Mouse (Mus musculus) monocyte, adult 2 months (primary cell): ENCODE results near the gene Tppp3.

Experiments
- DNase-seq, 2 experiments: peaks; one replicate each; pipeline ENCODE4 v3.0.0; 2022; ENCODE audit warnings: low spot score in 2 of 2, low read depth in 1 of 2

Tppp3 gene

DNA sequence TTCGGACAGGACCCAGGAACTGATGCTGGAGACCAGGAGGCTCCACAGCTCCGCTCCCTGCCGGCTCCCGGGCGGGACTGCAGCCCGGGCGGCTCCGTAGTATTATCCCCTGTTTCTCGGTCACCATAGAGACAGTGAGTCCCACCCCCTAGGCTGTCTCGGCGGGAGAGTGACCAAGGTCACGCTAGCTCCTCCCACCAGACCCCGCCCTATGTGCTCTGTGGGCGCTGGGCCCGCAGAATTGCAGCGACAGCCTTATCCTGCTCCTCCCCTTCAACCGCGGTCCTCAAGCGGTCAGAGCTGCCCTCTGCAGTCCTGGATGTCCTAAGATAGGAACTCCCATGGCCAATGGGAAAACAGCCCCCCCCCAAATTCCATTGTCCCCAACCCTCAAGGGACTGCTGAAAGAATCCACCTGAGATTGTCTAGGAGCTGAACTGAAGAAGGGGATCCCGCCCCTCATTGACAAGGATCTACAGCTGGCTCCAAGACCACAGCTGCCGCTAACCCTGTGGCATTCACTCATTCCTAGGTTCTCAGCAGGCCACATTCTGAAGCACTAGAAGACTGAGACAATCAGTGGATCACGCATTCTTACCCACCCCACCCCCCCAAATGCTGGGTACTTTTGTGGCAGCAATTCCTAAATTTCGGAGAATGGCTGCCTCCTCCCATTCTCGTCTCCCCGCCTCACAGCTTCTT, at the start of gene Tppp3:
Gene Tppp3 (minus strand): TSS at position 213 of the 702 bp plus-strand sequence.
- DNase-seq = peak; percentile 89

DNA sequence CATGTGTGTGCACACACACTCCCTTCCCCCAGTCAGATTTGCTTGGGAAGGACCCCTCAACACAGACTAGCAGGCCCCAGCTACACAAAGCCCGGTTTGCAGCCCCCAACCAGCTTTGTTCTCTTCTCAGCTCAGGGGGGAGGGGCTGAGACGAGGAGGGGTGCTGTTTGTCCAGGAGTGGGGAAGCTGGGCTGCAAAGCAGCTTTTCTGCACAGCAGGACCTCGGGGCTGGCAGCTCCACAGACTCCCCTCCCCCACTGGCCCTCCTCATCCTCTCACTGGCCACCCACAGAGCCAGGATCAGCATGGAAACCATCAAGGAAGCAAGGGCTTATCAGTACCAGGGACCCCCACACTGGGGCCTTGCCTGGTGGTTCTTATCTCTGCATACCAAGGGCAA, 49.7 kb upstream of the Tppp3 start:
- no peak for DNase-seq

DNA sequence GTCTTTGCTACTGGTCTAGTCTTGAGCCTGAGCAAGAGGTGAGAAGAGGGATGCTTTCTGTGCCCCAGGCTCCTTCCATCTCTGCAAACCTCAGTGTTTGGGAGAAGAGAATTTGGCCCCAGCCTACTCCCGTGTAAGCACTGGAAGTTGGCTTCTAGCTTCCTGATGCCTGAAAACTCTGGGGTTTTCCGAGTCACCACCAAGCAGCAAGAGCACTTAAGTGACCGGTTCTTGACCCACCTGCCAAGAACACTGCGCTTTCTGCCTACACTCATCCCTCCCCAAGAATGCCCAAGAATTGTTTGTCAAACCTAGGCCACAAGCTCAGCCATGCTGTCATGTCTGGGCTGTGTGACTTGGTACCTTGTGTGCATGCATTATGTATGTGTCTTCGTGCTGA, 49.2 kb upstream of the Tppp3 start:
- DNase-seq = no peak

DNA sequence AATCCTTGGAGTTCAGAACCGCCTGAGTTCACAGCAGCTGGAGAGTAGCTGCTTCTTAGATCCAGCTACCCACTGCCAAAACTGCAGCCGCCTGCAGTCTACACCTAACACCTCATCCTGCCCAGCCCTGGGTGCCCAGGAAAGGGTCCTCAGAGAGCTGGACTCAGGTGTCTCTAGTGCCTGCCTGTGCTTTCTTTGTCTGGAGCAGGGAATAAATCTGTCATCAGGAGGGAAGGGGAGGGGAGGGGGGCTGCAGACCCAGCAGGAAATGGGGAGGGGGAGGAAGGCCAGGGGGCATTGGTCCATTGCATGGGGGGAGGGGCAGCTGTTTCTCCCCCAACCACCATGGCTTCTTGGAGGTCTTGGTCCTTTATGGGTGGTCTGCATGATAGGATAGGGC, 48.3 kb upstream of the Tppp3 start:
- no peak for DNase-seq

DNA sequence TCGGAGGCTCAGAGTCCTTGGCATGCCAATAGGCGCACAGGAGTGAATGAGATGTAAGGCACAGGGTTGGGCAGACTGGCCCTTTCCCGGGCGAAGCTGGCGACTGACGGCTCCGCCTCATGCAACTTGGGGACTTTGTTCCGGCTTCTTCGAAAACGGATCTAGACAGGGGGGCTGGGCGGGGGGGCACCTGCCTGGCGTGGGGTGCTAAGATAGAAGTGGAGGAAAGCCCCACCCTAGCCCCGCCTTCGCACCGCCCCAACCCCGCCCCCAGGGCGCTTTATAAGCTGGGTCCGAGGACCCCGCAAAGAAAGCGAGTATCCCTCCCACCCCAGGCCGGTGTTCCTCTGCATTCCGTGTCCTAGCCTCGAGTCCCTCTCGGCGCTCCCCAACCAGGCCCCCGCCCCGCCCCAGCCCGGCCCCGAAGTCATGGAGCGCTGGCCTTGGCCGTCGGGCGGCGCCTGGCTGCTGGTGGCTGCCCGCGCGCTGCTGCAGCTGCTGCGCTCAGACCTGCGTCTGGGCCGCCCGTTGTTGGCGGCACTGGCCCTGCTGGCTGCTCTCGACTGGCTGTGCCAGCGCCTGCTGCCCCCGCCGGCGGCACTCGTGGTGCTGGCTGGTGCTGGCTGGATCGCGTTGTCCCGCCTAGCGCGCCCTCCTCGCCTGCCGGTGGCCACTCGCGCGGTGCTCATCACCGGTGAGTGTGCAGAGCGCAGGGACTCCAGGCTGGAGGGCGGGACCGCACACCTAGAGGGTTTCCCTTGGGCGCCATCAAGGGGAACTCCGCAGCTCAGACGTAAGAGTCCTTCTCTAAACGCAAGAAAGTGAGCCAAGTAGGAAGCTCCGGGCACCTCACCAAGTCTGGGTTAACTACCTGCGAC, 47.3 kb upstream of the Tppp3 start, which contains the start of gene Hsd11b2:
Gene Hsd11b2 (plus strand): TSS at position 320 of the 878 bp plus-strand sequence.
- peak in 1 of 2 experiments; percentile 31 for DNase-seq

DNA sequence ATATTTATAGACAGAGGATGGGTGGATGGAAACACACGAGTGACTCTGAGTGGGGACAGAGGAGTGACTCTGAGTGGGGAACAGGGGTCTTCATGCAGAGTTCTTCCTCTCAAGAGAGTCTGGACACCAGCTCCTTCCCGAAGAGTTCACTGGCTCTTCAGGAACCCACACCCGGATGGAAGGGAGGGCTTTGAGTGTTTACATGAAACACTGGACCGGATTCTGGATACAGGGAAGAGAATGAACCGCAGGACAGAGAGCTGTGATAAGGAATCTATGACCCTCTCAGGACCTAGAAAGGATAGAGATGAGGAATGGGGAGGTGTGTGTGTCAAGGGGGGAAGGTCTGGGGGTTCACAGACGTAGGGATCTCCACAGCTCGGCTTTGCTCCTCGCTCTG, 46.0 kb upstream of the Tppp3 start:
- no peak for DNase-seq

DNA sequence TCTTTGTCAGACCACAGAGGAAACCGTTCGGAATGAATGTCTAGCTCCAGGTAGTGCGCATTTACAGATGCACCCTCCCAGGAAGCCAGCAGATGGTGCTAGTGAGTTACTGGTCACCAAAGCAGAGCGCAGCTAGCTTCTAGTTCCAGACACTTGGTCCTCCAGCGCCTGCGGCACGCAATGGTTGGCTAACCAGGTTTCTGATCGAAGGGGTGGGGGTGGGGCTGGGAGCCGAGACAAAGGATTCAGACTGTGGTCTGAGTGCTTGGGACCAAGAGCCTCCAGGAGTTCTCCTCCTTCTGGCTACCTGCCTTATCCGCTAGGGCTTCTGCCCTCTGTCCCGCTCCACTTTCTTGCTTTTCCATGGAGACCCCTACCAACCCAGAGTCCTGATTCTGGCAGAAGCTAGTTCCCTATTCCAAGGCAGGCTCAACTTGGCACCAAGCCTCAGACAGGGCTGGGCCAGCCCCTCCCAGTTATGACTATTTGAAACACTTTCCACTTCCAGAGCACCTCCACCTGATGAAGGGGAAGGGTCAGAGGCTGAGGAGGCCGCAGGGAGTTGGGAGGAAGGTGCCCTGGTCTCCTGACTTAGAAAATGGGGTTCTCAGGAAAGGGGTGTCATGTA, 44.8 kb upstream of the Tppp3 start:
- DNase-seq = peak in 1 of 2 experiments; percentile 59

DNA sequence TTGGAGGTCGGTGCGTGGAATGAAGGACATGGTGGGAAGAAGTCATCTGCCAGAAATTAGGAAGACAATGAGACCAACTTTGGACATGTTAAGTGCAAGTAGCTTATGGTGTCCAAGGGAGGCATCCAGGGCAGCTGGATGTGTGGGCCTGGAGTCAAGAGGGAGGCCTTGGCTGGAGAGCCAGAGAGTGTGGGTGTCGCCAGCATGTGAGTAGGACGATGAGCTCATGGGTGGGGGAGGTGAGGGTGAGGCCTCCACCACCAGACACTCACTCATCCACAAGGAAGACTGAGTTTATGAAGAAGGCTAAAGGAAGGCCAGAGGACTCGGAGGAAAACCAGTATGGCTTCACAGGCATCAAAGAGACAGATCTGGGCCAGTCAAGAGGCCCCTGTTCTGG, 43.3 kb upstream of the Tppp3 start:
- DNase-seq = no peak

DNA sequence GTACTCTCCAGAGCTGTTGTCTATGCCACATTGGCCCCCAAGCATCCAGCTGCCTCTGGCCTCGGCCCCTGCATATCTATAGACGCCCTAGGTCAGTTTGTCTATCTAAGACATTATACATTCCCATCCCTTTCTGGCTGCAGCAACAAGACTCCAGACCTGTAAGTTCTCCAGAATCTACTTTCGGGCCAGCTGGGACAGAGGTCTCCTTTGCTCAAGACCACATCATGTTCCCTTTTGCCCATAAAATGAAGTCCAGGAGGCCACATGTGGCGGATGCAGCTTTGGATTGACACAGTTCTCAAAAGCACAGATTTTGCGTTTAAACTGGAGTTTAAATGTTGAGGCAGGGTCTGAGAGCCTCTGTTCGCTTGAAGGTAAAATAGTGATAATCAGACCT, 42.9 kb upstream of the Tppp3 start:
- no peak for DNase-seq

DNA sequence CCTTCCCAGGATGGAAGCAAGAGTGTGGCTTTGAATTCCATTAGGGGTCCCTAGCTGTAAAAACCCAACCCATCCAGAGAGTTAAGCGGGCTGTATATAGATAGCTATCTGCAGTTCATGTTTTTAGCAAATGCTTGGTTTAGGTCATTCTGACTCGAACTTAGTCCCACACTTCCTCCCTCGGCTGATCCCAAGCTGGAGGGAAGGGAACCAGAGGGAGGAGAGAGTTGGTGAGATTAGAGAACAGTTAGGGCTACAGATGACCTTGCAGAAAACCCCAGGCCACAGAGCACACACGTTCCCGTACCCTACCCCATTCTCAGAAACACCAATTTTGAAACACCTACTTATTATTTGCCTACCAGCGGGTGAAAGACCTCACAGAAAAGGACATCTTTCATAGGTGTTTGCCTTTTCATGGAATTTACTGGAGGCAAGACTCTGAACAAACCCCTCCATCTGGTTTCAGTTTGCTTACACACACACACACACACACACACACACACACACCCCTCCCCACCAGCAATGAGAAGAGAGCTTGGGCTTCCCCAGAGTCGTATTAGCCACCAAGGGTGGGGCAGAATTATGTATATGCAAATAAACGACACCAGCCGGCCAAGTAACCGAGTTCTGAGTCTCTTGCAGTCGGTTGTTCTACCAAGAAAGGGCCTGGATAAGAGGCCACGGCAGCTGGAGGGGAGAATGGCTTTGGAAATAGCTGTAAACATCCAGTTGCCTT, 38.8 kb upstream of the Tppp3 start:
- DNase-seq = no peak

DNA sequence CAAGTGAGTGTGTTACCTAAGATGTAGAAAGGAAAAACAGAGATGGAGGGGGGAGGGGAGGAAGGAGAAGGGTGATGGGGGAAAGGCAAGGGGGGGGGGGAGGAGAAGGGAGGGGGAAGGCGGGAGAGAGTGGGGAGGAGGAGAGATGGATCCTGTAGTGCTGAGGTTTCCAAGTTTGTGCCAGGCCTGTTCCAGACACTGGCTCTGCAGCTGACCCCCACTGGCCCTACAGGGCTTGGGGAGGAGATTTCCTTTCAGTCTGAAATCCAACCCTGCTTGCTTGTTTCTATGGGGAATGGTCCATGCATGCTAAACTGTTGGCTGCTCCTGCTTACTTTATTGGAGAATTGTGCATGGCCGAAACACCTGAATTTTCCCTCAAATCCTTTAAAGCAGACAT, 37.4 kb upstream of the Tppp3 start:
- no peak for DNase-seq

DNA sequence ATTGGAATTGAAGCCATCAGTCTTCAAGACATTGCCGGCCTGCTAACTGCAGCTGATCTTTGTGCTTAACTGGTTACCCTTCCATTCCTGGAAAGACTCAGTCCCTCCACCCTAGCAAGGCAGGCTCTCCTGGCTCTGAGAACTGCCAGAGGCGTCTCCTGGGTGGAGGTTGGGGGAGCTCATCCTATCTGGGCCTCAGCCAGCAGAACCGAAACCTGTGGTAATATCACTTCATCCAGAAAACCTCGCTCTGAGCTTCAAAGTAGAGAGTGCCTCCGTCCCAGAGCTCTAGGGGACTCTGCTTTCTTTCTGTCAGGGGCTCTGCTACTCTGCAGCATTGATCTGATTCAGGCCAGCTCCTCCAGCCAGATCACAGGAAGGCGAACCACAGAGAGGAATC, 35.7 kb upstream of the Tppp3 start:
- DNase-seq = no peak

DNA sequence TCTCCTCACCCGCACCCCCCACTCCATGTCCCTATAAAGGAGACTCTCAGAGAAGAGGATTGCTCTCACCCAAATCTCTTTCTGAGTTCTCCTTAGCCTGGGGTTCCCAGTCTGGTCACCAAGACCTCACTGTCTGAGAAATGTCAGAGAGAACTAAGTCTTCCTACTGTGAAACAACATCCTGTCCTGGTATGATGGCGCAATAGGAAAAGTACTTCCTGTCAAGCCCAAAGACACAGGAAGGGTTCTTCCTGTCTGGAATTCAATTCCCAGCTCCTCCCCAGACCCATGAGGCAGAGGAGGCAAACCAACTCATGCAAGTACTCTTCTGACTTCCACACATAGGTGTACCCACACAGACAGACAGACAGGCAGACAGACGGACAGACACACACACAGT, 33.3 kb upstream of the Tppp3 start:
- DNase-seq = no peak

DNA sequence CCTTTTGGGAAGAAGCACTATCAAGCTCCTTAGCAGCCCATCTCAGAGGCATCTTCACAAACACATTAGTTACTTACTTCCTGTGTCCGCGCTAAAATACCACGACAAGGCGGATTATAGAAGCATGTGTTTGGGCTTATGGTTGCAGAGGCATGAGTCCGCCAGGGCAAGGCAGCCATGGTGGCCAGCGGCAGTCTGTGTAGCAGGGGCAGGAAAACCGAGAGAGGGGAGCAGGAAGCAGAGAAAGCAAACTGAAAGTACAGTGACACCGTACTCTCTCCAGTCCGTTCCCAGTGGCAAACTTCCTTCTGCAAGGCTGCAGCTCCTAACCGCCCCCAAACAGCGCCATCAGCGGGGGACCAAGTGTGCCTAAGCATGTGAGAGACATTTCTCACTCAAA, 28.5 kb upstream of the Tppp3 start:
- DNase-seq = no peak

DNA sequence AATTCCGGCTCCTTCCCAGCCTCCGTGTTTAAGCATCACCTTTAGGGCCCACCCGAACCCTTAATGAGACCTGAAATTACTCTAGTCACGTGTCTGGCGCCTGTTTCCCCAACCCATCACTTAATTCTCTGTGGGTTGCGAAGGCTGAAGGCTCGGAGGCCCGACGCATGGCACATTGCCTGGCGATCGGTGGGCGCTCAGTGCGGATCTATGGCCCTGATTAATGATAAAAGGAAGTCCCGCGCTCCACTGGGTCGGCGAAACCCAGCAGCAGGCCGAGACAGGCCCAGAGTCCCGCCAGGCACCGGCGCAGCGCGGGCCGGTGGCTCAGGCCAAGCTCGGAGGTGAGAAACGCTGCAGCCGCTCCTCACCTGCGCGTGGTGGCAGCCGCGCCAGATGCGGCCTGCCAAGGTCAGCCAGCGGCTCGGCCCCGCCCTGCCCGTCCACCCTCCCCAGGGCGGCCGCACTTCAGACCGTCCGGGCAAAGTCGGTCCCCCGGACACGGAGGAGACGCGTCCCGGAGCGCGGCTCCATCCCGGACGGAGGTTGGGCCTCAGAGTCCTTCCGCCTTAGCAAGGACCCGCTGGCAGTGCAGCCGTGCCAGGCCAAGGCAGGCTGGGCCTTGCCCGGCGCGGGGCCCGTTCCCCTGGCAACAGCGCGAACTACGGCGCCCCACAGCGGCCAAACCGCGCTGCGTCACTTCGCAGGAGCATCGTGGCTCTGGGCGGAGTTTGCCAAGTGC, 25.3 kb upstream of the Tppp3 start, which contains the start of gene Zdhhc1:
Gene Zdhhc1 (minus strand): TSS at position 464 of the 742 bp plus-strand sequence.
- DNase-seq = peak; percentile 49 to 65

DNA sequence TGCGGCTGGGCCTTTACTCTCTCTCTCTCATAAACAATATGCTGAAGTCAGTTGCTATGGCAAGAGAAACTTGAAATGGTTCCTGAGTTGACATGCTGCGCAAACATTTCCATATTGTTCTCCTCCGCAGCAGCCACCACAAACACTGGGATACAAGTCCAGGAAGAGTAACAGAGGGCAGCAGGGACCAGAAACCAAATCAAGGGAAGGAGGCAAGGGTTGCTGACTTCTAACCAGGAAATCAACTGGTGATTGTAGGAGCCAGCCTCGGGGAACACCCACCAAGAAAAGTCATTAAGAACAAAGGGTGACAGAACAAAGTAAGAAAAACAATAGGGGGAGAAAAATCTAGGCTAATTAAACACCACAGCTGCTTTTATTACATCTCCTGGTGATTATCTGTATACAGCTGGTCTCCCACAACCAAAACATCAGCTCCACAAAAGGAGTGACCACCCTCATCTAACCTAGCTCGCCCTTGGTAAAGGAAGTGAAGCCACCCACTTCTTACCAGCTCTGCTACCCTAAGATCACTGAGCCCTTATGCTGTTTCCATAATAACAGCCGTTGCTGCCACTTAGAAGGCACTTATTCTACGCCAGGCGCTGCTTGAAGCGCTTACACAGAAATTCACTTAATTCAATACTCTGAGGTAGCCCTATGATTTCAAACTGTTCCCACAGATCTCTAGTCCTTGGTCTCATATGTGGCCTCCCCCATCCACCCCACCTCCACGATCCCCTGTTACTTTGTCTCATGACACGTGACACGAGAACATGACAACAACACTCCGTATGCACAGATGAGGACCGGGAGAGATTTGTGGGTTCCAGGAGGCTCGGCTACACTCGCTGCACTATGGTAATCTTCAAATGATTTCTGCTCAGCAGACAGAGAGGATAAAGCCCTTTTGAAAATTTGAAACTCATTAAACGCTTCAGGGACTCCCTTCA, 24.3 kb upstream of the Tppp3 start:
- DNase-seq = no peak

DNA sequence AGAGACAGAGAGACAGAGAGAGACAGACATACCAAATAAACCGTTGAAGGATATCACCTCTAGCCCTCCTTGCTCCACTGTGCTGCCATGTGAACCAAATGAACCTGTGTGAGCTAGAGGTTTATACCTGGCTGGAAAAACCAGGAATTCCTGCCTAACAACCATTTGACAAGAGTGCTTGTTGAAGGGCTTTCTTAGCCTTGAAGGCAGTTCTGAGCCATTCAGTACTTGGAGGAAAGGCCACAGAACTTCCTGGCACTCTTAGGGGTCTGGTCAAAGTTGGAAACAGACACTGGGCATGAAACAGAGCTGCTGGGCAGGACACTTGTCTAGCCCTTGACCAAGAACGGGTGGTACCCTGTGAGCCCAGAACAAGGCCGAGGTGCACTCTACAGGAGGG, 23.2 kb upstream of the Tppp3 start:
- DNase-seq = no peak

DNA sequence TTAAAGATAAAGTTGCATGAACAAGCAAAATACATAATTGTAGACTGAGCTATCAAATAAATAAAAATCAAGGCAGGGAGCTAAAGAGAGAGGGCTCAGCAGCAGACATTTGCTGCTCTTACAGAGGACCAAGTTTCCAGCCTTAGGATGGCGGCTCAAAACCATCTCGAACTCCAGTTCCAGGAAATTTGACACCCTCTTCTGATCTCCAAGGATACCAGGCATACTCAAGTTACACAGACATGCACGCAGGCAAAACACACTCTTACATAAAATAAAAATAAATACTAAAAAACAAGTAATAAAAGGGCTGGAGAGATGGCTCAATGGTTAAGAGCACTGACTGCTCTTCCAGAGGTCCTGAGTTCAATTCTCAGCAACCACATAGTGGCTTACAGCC, 22.2 kb upstream of the Tppp3 start:
- DNase-seq = no peak

DNA sequence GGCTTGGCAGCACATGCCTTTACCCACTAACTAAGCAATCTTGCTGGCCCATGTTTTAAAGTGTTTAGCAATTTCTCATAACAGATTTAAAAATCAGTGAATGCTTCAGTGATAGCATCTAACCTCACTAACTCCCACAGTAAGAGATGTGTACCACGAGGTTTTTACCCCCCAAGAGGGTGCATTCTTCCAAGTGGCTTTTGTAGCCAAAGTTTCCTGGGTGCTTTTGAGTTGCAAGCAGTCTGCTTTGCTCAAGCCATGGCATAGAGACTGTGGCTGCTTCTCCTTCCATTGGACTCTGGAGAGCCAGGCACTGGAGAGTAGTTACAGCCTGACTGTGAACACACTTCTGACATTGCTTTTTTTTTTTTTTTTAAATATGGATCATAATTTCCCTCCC, 18.0 kb upstream of the Tppp3 start:
- DNase-seq = no peak
